Mouse (Mus musculus) pancreas, adult 10 weeks (tissue): Measurements from ENCODE around the gene Kank3. TPM values are rescaled to one million over a fixed set of nuclear protein-coding genes. Genes with fewer than 3 reads are reported as not detected.

ENCODE experiments used
- polyA plus RNA-seq: library from polyadenylated mRNA; stranded (reverse); fragments of 350-450 nt; fragmentation: Illumina TruSeq; extraction: RNeasy Lipid Tissue Mini Kit (QIAGEN cat#74804); gene quantifications from one replicate; pipeline ENCODE4 v1.2.3, GENCODE M21; 2015; ENCODE audit warnings: low read depth, low replicate concordance; ENCODE audit not compliant: insufficient read depth

Kank3 gene
- 38.1 TPM for polyA plus RNA-seq

DNA sequence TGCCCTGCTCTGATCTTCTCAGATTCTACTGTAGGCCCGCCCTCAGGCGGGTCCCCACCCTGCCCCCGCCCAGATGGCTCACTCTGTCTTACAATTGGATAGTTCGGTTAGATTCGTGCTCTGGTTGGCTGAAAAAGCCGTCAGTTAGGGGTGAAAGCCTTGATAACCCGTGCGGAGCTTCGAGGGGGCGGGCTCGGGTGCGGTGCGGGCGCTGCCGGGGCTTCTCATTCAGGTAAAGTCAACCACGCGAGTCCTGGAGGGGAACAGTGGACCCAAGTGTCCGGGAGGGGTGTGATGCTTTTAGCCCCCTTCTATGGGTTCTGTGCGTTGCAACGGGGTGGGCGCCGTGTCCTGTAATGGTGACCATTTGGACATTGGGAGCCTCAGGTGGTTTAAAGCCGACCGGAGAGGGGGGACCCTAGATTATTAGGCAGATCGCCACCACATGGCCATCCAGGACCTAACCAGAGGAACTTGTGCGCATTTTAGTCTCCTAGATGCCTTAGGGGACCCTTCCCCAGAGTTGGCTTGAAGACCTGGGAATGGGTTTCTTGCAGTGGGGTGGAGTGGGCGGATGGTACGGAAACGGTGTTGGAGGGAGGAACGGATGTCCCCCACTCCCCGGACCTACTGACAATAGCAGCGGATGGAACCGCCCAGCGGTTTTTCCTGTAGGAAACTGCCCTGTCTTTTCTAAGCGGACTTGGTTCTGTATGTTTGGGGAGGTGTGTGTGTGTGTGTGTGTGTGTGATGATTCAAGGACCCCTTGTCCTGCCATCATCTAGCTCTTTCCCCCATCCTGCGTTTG, at the start of gene Kank3:
Kank3 (plus strand) TSS at position 186 of the 808 bp plus-strand sequence.

GRCm38 (mm10) chr17:33781124-33781977, 29.0 kb upstream of the Kank3 start, which contains the start of gene Angptl4:
Angptl4 (minus strand) TSS chr17:33781830.

DNA sequence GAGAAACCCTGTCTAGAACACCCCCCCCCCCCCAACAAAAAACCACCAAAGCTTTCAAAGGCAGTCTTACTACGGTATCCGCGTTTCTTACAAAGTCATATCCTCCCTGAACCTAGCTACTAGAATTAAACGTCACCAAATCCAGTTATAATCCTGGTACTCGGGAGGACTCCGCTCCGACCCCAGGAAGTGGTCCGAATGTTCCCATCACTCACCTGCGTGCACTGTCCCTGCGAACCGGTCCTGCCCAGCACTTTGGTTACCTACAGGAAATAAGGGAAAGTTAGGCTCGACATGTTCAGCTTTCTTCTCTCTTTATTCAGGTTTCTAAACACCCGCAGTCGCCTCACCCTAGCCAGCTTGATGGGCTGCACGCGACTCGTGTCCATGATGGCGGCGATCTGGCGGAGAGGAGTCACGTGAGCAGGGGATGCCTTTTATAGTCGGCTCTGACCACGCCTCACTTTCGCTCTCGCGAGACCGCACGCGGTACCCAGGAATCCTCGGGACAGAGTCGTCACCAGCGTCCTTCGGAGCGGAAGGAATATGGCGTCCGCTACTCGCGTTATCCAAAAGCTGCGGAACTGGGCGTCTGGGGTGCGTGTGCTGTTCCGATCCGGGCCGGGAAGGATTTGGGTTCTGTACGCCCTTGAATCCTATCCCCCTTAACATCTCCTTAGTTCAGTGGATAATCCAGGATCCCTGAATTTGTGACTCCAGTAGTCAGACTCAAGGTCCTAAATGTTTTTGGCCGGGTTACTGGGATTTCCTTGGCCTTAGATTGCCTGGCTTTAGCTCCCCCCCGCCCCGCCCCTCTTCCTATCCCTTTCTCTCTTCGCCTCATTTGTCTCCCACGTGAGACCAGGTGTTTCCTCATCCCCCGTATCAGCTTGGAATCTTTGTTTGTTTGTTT, 14.0 kb downstream of the Kank3 start, which contains the start of the genes Rps28 and Ndufa7:
Rps28 (minus strand) TSS at position 479 of the 913 bp plus-strand sequence.
Ndufa7 (plus strand) TSS at position 489 of the 913 bp plus-strand sequence.

DNA sequence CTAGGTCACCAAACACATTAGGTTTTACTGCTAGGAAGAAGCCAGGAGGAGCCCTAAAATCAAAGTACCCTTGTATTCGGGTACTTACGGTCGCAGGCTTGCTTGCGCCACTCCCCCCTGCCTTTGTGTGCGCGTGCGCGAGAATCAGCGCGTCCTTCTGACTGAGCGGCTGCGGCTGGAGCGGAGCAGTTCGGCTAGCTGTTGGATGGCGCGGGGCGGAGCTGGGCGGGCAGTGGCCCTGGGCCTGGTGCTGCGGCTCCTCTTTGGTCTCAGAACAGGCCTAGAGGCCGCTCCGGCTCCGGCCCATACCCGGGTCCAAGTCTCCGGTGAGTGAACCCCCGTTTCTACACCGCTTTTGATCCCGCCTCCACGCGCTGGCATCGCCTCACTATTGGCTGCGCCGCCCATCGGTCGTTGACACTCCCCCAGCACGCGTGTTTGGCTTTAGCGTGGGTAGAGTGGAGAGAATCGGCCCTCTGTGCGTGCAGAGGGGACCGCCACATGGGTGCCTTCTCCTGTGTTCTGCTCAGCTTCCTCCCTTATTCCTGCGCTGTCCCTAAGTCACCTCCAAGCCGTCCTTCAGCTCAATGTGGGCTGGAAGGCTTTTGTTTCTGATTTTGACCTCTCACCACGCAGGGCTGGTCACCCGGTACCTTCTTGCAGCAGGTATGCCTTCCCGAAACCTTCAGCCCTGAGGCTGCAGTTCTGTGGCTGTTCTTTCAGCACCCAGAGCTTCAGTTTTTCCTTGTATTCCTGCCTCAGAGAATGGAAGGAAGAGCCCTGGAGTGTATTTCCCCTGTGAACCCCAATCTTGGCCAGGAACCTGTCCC, 32.9 kb downstream of the Kank3 start, which contains the start of gene Cd320:
Cd320 (plus strand) TSS at position 126 of the 830 bp plus-strand sequence.

Other genes starting within 250 kb of the Kank3 start
- gene Zfp414, start 181.4 kb upstream of the Kank3 start, polyA plus RNA-seq: 9.2 TPM
- not detected for gene Pram1, start 172.5 kb upstream of the Kank3 start, polyA plus RNA-seq
- 32.3 TPM for gene Hnrnpm, start 123.7 kb upstream of the Kank3 start, polyA plus RNA-seq
- 16.5 TPM for gene March2, start 91.8 kb upstream of the Kank3 start, polyA plus RNA-seq
- gene Rab11b, start 50.0 kb upstream of the Kank3 start, polyA plus RNA-seq: 23.5 TPM
- 6.9 TPM for gene Angptl4, start 28.7 kb upstream of the Kank3 start, polyA plus RNA-seq
- 1,005 TPM for gene Rps28, start 14.0 kb downstream of the Kank3 start, polyA plus RNA-seq
- 92.9 TPM for gene Ndufa7, start 14.1 kb downstream of the Kank3 start, polyA plus RNA-seq
- 11.7 TPM for gene Cd320, start 32.6 kb downstream of the Kank3 start, polyA plus RNA-seq
- gene Gm7029, start 63.3 kb downstream of the Kank3 start, polyA plus RNA-seq: not detected
- 0.59 TPM for gene Kifc1, start 80.1 kb downstream of the Kank3 start, polyA plus RNA-seq
- gene Platr17, start 94.6 kb downstream of the Kank3 start, polyA plus RNA-seq: not detected
- gene Daxx, start 98.9 kb downstream of the Kank3 start, polyA plus RNA-seq: 9.3 TPM
- gene Tapbp, start 105.4 kb downstream of the Kank3 start, polyA plus RNA-seq: 40.4 TPM
- gene Zbtb22, start 105.4 kb downstream of the Kank3 start, polyA plus RNA-seq: 4.3 TPM
- 33.8 TPM for gene Rgl2, start 119.0 kb downstream of the Kank3 start, polyA plus RNA-seq
- 33.2 TPM for gene Pfdn6, start 129.8 kb downstream of the Kank3 start, polyA plus RNA-seq
- 3.8 TPM for gene Wdr46, start 130.1 kb downstream of the Kank3 start, polyA plus RNA-seq
- gene B3galt4, start 141.0 kb downstream of the Kank3 start, polyA plus RNA-seq: 2.8 TPM
- gene Vps52, start 145.3 kb downstream of the Kank3 start, polyA plus RNA-seq: 12.3 TPM
- gene Rps18, start 145.5 kb downstream of the Kank3 start, polyA plus RNA-seq: 762 TPM
- 424 TPM for gene H2-K1, start 189.8 kb downstream of the Kank3 start, polyA plus RNA-seq
- 14.0 TPM for gene Ring1, start 214.2 kb downstream of the Kank3 start, polyA plus RNA-seq
- 55.1 TPM for gene H2-Ke6, start 217.5 kb downstream of the Kank3 start, polyA plus RNA-seq
- gene Slc39a7, start 221.2 kb downstream of the Kank3 start, polyA plus RNA-seq: 42.1 TPM
- 19.4 TPM for gene Rxrb, start 221.3 kb downstream of the Kank3 start, polyA plus RNA-seq
- gene Col11a2, start 228.9 kb downstream of the Kank3 start, polyA plus RNA-seq: 1.9 TPM